ENCODE assay signal across 23 mouse cellular contexts in the genomic region with DNA sequence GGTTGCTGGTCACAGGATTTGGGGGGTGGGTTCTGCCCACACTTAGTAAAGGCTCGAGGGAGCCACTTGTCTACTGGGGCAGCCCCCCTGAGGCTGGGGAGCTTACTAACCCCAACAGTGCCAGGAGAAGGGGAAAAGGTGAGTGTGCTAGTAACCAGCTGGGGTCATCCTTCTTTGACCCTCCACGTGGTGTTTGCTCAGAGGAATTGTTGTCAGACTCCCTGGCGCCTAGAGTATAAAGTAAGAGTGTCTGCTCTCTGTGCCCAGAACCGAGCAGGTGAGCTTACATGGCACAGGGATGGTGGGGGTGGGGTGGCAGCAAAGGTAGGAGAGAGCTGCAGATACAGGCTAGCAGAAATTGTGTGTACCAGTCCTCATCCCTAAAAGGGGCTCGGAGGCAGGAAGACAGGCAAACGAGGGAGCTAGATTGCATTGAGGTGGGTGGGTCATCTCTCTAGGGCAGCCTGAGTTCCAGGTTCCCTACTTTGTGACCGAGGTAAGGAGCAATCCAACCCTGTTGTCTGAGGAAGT. TPM values are rescaled to one million over a fixed set of nuclear protein-coding genes. Genes with fewer than 3 reads are reported as not detected.
"Had no signal": no experiment of that assay in that cellular context is flagged by ENCODE, and none has a peak within 500 bp of the region (broad histone marks: within the 10 kb centered on the region; RNA-seq: fewer than 3 reads in every experiment).

Gene Apoa5, plus strand, starts transcription at position 291 of the 531 bp plus-strand sequence.

- H3K9me3 ChIP-seq: midbrain, embryonic 10.5 days; midbrain, embryonic 12.5 days; neural tube, embryonic 13.5 days; neural tube, embryonic 15.5 days had no signal

- H3K4me3 ChIP-seq: midbrain, embryonic 10.5 days; midbrain, embryonic 12.5 days; myocyte; neural tube, embryonic 13.5 days; neural tube, embryonic 15.5 days had no signal

- DNase-seq: lung, adult 18-20 months; lung, embryonic 14.5 days; lung, postnatal 10 days; lung, postnatal 4 days; midbrain, embryonic 14.5 days; retina, postnatal 1 day; right cerebral cortex, adult 18-20 months; right cerebral cortex, postnatal 25 days; right cerebral cortex, postnatal 4 days; spleen, adult 18-20 months; thymus, adult 18-20 months; thymus, postnatal 14 days; thymus, postnatal 36 days had no signal

- ATAC-seq: midbrain, embryonic 16.5 days had no signal

- H3K36me3 ChIP-seq: midbrain, embryonic 10.5 days; midbrain, embryonic 12.5 days; neural tube, embryonic 13.5 days; neural tube, embryonic 15.5 days had no signal

- H3K9ac ChIP-seq: lung, embryonic 14.5 days; midbrain, embryonic 12.5 days; neural tube, embryonic 13.5 days; neural tube, embryonic 15.5 days had no signal

- H3K4me2 ChIP-seq: lung, embryonic 14.5 days had no signal

- H3K27ac ChIP-seq: midbrain, embryonic 10.5 days; midbrain, embryonic 12.5 days; neural tube, embryonic 13.5 days; neural tube, embryonic 15.5 days had no signal

RNA-seq across cellular contexts. Expression of gene Apoa5, which starts in this region (rescaled TPM):
- total RNA-seq: megakaryocyte-erythroid progenitor cell, adult 5-6 weeks had no signal
- polyA plus RNA-seq: lung, embryonic 14.5 days; lung, embryonic 16.5 days; midbrain, embryonic 10.5 days; midbrain, embryonic 12.5 days; midbrain, embryonic 14.5 days; midbrain, embryonic 16.5 days; myocyte; neural tube, embryonic 11.5 days; neural tube, embryonic 13.5 days; neural tube, embryonic 15.5 days; stomach, embryonic 14.5 days had no signal
